Mouse (Mus musculus): ENCODE measurements at regions not wholly inside any gene's neighbourhood (a gene's known extent, or its start where the extent isn't known, plus 50 kb on each side); places are given as distances from the start of the nearest gene placed in this dataset.

- no peak for DNase-seq (ENCODE audit: low spot score)
Measured at GRCm38 (mm10) chr2:148505651-148506050, 62.3 kb upstream of the Cd93 start.

GRCm38 (mm10) chr2:148503143-148503854 is 59.9 kb upstream of the Cd93 start:
- DNase-seq (ENCODE audit: low spot score), result no peak

- DNase-seq (ENCODE audit: low spot score), result no peak
Measured at GRCm38 (mm10) chr2:148502321-148502720, 59.0 kb upstream of the Cd93 start.

GRCm38 (mm10) chr2:148500235-148500936 is 57.0 kb upstream of the Cd93 start:
- DNase-seq (ENCODE audit: low spot score), result no peak

- DNase-seq (ENCODE audit: low spot score), result no peak
Measured at GRCm38 (mm10) chr2:148497452-148498302, 54.3 kb upstream of the Cd93 start.

GRCm38 (mm10) chr2:148496151-148497040 is 53.0 kb upstream of the Cd93 start:
- DNase-seq (ENCODE audit: low spot score), result no peak

- no peak for DNase-seq (ENCODE audit: low spot score)
Measured at GRCm38 (mm10) chr2:148495485-148495884, 52.1 kb upstream of the Cd93 start.

GRCm38 (mm10) chr2:148493281-148493680 is 49.9 kb upstream of the Cd93 start:
- DNase-seq (ENCODE audit: low spot score), result no peak
